Mouse (Mus musculus) c-Kit-positive CD71-positive TER-119-negative erythroid progenitor cells, embryonic 14.5 days (primary cell): Measurements from ENCODE around the gene Hck.
A peak's percentile ranks its signal among the peaks of the same experiment; 100 is the strongest.

ENCODE experiments used
- DNase-seq: peaks from one replicate; pipeline ENCODE4 v3.0.0-alpha.2; 2013; ENCODE audit warnings: low read depth

The Hck gene

DNA sequence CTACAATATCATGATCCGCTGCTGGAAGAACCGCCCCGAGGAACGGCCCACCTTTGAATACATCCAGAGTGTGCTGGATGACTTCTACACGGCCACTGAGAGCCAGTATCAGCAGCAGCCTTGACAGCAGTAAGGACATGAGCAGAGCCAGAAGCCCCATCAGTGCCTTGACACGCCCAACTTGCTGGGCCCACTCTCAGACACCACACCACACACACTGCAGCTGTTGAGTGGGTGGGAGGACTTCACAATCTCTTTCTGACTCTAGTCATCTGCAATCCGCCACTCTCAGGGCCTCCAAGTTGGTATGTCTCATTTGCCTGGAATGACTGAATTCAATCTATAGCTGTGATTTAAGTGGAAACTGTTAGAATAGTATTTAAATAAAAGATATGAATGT is 42.8 kb downstream of the Hck start:
- no peak for DNase-seq

DNA sequence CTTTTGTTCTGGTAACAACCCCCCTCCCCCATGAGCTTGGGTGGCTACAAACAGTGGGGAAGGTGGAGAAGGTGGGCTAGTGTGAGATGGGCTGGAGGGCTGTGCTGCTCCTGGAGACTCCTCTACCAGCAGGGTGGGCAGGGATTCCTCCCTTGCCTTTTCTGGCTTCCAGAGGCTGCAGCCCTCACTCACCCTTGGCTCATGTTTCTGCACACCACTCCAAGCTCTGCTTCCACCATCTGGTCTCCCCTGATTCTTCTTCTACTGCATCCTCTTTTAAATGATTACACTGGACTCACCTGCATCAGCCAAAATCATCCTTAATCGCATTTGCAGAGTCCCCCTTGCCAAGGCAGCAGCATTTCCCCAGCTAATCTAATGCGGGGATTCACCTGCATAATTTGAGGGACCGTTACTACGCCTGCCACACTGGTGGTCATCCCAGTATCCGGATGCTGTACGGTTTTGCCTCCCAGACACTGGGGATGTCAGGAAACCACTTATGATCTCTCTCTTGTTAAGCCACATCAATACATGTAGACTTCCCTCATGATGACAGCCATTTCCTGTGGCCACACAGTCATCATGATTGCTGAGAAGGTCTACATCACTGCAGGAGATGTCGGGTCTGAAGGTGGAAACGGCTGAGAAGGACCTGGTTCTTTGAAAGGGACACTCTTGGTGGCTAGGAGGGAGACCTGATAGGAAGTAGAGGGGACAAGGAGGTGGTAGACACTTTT is 43.8 kb downstream of the Hck start:
- no peak for DNase-seq

DNA sequence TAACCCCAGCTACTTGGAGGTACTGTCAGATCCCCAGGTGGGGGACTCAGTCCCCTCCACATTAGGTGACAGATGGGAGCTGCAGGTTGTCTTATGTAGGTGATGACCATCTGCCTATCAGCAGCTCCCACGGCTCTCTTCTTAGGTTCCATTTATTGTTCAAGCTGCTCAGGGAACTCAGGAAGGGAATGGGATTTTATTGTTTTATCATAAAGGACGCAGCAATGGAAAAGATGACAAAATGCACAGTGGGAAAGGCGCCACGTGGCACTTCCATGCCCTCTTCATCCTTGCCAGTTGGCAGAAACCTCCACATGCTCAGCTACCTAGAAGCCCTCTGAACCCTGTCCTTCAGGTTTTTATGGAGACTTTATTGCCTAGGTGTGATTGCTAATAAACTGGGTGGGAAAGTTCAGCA is 44.8 kb downstream of the Hck start:
- DNase-seq: no peak

- no peak for DNase-seq
Observed at GRCm38 (mm10) chr2:153157270-153157669, 49.0 kb downstream of the Hck start.

DNA sequence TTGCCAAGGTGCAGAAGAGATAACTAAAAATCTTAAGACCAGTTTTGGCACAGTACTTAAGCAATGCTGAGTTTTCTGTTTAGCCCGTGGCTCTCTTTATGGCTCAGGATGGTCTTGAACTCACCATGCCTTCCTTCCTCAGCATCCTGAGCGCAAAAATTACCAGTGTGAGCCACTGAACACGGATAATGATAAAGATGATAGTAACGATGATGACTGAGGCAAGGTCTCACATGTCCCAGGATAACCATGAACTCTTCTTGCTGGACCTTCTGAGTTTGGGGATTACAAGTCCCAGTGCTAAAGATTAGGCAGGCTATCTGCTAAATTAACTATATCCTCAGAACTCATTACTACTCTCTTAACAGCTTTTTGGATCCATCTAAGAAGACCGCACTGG is 51.9 kb downstream of the Hck start:
- DNase-seq: no peak

- peak; percentile 91 for DNase-seq
Observed at GRCm38 (mm10) chr2:153160844-153161683, 52.8 kb downstream of the Hck start, which contains the start of gene Tm9sf4. TSS of gene Tm9sf4 (plus strand) at chr2:153161303.

GRCm38 (mm10) chr2:153161684-153162080 is 53.4 kb downstream of the Hck start:
- no peak for DNase-seq

GRCm38 (mm10) chr2:153167136-153167535 is 58.9 kb downstream of the Hck start:
- DNase-seq: no peak

GRCm38 (mm10) chr2:153168134-153168820 is 60.0 kb downstream of the Hck start:
- DNase-seq: no peak

DNA sequence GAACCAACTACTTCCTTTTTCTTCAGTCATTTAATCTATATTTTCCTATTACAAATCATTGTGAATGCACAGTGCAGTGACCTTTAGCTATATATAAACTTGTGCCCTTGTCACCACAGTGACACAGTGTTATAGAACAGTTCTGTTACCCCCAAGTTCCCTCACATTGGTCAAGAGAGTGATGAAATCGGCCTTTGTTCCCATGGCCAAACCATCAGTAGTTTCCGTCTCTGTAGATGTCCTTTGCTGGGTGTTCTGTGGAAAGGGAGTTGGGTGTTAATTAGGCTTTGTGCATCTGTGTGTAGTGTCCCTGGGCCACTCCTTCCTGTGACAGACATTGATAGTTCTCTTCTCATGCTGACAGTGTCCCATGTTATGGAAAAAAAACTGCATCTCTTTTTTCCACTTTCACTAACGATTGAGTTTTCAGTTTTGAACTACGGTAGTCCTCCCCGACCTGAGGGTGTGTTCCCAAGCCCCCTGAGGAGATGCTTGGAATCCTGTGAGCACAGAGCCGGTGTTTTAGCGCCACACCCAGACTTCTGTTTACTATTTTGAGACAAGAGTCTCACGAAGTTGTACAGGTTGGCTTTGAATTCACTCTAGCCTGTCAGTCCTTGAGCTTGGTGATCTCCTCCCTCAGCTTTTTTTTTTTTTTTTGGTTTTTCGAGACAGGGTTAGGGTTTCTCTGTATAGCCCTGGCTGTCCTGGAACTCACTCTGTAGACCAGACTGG is 62.4 kb downstream of the Hck start:
- DNase-seq: no peak

DNA sequence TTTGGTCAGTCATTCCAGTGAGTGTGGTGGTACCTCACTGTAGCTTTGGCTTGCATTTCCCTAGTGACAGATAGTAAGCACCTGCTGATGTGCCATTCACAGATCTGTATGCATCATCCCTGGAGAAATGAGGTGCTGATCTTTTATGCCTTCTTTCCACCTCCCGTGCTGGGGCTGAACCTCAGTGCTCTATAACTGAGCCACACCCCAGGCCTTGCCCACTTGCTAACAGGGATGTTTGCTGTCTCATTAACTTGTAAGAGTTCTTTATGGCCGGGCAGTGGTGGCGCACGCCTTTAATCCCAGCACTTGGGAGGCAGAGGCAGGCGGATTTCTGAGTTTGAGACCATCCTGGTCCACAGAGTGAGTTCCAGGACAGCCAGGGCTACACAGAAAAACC is 63.7 kb downstream of the Hck start:
- no peak for DNase-seq

DNA sequence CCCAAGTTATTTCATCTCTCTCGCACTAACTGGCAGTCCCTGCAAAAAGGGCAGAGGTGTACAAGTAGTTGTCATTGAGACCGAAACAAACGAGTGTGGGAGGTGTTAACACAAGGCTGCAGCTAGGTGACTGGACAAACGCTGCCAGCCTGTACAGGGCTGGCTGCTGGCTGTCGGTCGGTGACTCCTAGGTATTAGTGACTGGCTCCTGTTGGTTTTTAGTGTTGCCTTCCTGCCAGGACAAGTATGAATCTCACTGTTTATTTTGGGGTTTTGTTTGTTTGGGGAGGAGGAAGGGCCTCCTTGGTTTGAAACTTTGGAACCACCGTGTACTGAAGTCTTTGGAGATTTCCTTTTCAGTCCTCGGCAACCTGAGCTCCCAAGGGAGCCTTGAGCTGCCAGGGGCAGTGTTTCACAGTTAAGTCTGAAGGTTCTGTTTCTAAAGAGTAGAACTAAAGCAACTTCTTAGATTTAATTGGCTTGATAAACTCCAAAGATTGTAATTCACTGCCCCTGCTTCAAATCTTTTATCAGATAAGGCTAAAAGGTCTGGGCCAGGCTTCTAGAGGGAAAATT is 67.8 kb downstream of the Hck start:
- no peak for DNase-seq

DNA sequence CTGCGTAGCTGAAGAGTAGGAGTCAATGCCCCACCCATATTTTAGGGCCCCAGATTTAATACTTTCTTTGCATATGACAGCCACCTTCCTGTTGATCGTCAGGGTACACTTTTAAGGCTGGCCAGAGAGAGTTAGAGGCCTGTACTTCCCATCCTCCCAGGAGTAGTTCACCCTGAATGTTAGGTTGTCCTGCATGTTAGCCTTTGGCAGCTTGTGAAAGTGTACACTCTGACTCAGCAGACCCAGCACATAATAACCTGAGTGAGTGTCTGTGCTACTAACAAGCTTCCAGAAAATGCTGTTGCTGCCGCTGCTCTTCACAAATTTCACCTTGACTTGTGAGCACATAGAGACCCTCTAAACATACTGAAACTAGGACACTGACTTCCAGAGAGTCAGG is 68.9 kb downstream of the Hck start:
- no peak for DNase-seq

DNA sequence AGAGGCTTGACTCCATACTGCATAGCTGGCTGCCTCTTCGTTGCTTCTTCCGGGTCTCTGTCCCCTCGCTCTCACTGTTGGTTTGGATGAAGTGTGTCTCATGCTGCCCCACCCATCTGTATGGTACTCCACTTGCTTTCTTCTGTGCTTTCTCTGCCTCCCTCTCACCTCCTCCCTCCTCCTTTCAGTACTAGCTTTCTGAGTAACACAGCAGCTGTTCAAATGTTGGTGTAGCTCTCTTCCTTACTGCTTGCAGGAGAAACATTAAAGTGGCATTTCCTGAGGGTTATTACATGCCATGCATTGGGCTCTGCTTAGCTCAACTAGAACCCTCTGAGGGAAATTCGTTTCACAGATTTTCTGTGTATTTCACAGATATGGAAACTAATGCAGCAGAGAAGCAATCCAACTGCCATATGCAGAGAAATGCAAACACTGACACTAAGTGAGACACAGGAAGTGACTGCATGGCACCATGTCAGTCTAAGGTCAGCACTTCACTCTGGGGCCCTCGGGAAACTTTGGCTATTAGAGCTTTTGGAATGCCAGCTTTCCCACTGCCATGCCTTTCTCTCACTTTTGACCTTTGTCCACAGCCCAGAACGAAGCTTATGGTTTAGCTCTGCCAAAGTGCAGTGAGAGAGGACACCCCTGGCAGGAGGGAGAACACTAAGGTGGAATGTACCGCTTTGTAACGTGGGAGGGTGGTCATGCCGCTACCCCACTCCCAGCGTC is 71.0 kb downstream of the Hck start:
- DNase-seq: no peak

DNA sequence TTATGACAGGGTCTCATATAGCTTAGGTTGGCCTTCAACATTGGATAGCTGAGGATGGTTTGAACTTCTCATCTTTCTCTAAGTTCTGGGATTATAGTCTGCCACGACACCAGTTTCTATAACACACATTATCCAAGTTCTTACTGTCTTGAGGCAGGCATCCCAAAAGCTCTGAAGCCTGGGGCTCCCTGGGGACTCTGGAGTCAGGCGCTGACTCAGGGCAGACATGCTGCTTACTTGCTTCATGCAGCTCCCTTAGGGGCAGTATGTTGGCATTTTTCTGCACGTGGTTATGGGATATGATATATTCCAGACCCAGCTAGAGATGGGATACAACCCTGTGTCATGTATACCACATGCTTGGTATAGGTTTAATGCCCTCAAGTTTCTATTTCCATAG is 71.7 kb downstream of the Hck start:
- no peak for DNase-seq

GRCm38 (mm10) chr2:153186176-153186591 is 77.9 kb downstream of the Hck start:
- DNase-seq: peak; percentile 48

DNA sequence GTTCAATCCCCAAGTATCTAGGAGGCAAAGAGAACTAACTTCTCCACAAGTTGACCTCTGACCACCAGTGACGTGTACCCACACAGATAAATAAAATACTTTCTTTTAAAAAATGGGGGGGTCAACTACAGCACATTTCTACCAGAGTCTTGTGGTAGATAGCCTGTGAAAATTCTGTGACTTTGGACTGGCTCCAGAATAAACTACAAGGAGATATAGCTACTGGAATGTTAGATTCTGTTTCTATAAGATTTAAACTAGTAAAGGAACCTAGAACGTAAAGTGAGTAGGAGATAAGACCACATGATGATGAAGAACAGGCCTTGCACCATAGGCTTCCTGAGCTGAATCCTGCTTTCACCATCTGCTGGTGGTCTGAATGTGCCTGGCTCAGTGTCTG is 79.6 kb downstream of the Hck start:
- DNase-seq: no peak

DNA sequence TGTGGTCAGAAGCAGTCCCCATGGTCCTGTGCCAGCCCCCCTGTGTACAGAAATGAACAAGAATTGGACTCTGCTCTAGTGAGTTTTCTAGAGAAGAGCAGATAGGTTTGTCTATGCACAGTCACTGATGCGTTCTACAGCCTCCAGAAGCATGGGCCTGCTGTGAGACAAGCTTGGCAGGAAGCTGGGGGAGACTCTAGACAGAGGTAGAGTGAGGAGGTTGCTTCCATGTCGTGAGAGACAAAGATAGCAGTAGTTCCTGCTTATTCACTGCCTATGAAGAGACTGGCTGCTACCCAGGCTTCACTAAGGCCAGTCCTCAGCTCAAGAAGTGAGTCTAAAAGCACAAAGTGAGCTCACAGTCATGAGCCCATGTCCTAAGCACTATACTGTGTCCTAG is 83.0 kb downstream of the Hck start:
- no peak for DNase-seq

GRCm38 (mm10) chr2:153194255-153194654 is 86.0 kb downstream of the Hck start:
- peak; percentile 31 for DNase-seq

- DNase-seq: no peak
Observed at GRCm38 (mm10) chr2:153198485-153198884, 90.2 kb downstream of the Hck start.

GRCm38 (mm10) chr2:153199114-153199513 is 90.8 kb downstream of the Hck start:
- DNase-seq: no peak
